Mouse (Mus musculus) heart, postnatal 36 days (tissue): Measurements from ENCODE around the gene Sult2b1. TPM values are rescaled to one million over a fixed set of nuclear protein-coding genes. Genes with fewer than 3 reads are reported as not detected.

Experiments
- total RNA-seq, 2 experiments: library from RNA; stranded (reverse); gene quantifications; 2 replicates each; pipeline ENCODE4 v1.2.3; 2021

Sult2b1 gene
- total RNA-seq, 2 experiments from 2014 or later: not detected

Other genes starting within 250 kb of the Sult2b1 start
- gene Hsd17b14, start 229.8 kb downstream of the Sult2b1 start, total RNA-seq: under 1 TPM; 0.41 to 0.67 TPM
- gene Bcat2, start 214.5 kb downstream of the Sult2b1 start, total RNA-seq: 100 to 1,000 TPM; 232 to 235 TPM
- not detected for gene Fgf21, start 169.2 kb downstream of the Sult2b1 start, total RNA-seq
- not detected for gene Fut1, start 167.4 kb downstream of the Sult2b1 start, total RNA-seq
- under 1 TPM in 1 of 2 experiments, not detected in 1; 0.30 TPM for gene Izumo1, start 162.9 kb downstream of the Sult2b1 start, total RNA-seq
- gene Rasip1, start 157.2 kb downstream of the Sult2b1 start, total RNA-seq: 10 to 100 TPM; 30.0 to 31.8 TPM
- gene Mamstr, start 144.7 kb downstream of the Sult2b1 start, total RNA-seq: 1 to 10 TPM; 4.3 to 7.5 TPM
- gene Fut2, start 118.3 kb downstream of the Sult2b1 start, total RNA-seq: 1 to 10 TPM in 1 of 2 experiments, under 1 TPM in 1; 0.28 to 2.0 TPM
- gene Ntn5, start 100.6 kb downstream of the Sult2b1 start, total RNA-seq: under 1 TPM in 1 of 2 experiments, not detected in 1; 0.22 TPM
- under 1 TPM in 1 of 2 experiments, not detected in 1; 0.22 TPM for gene Sec1, start 90.3 kb downstream of the Sult2b1 start, total RNA-seq
- 1 to 10 TPM; 6.2 to 6.7 TPM for gene Car11, start 84.8 kb downstream of the Sult2b1 start, total RNA-seq
- gene Dbp, start 79.6 kb downstream of the Sult2b1 start, total RNA-seq: 100 to 1,000 TPM in 1 of 2 experiments, 10 to 100 TPM in 1; 44.4 to 158 TPM
- 100 to 1,000 TPM; 550 to 591 TPM for gene Rpl18, start 69.2 kb downstream of the Sult2b1 start, total RNA-seq
- gene Sphk2, start 66.7 kb downstream of the Sult2b1 start, total RNA-seq: 10 to 100 TPM; 16.2 to 18.7 TPM
- gene Fam83e, start 63.5 kb downstream of the Sult2b1 start, total RNA-seq: under 1 TPM; 0.17 to 0.30 TPM
- gene Spaca4, start 58.9 kb downstream of the Sult2b1 start, total RNA-seq: not detected
- gene Lmtk3, start 931 bp downstream of the Sult2b1 start, total RNA-seq: under 1 TPM; 0.14 TPM
- 10 to 100 TPM; 67.2 to 73.0 TPM for gene Cyth2, start 29.9 kb upstream of the Sult2b1 start, total RNA-seq
- gene Kcnj14, start 40.1 kb upstream of the Sult2b1 start, total RNA-seq: under 1 TPM; 0.67 to 0.98 TPM
- gene Grwd1, start 46.3 kb upstream of the Sult2b1 start, total RNA-seq: 10 to 100 TPM; 11.5 to 11.6 TPM
- 100 to 1,000 TPM; 118 TPM for gene Kdelr1, start 88.1 kb upstream of the Sult2b1 start, total RNA-seq
- under 1 TPM; 0.38 to 0.44 TPM for gene Grin2d, start 93.7 kb upstream of the Sult2b1 start, total RNA-seq
- gene Syngr4, start 112.0 kb upstream of the Sult2b1 start, total RNA-seq: not detected
- gene Tmem143, start 112.3 kb upstream of the Sult2b1 start, total RNA-seq: 100 to 1,000 TPM; 115 to 120 TPM
- 10 to 100 TPM; 20.8 to 26.8 TPM for gene Emp3, start 136.7 kb upstream of the Sult2b1 start, total RNA-seq
- gene Ccdc114, start 139.4 kb upstream of the Sult2b1 start, total RNA-seq: 1 to 10 TPM in 1 of 2 experiments, under 1 TPM in 1; 0.98 to 1.1 TPM
- gene Abcc6, start 245.6 kb upstream of the Sult2b1 start, total RNA-seq: not detected
- gene Nomo1, start 249.0 kb upstream of the Sult2b1 start, total RNA-seq: 10 to 100 TPM; 83.4 to 86.4 TPM